Mouse (Mus musculus) cerebellum, adult 18-20 months (tissue): ENCODE data around the gene Zbtb16.
A peak's percentile ranks its signal among the peaks of the same experiment; 100 is the strongest.

Experiments used
- DNase-seq, 2 experiments: peaks; one replicate each; pipeline ENCODE4 v3.0.0; 2021

Zbtb16 gene

DNA sequence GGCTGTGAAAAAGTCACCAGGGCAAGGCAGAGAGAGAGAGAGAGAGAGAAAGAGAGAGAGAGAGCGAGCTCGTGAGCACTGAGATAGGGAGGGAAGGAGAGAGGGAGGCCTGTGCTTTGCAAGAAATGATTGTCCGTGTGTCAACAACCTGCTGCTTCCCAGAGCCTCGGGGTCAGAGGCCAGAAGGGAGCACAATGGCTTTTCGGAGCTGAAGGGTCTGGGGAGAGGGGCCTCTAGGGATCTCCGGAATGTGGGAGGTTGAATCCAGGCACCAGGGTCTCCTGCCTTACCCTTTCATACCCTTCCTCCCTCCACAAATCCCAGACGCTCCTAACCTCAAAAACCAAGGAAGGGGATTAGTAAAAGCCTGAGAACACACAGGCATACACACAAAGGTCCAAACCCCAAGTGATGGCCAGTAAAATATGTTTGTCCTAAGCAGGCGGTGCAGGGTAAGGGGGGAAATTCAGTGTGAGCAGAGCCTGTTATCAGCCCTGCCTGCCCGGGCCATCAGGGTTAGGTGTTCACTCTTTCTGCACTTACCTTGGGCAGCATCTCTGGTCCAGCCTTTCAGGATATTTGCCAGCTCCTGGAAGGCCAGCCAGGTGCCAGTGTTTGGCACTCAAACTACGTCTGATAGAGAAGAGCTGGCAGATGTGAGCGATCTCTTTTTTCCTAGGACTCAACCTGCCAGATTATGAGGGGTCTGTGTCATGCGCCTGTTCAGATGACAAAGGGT is 139.1 kb downstream of the Zbtb16 start:
- no peak for DNase-seq

DNA sequence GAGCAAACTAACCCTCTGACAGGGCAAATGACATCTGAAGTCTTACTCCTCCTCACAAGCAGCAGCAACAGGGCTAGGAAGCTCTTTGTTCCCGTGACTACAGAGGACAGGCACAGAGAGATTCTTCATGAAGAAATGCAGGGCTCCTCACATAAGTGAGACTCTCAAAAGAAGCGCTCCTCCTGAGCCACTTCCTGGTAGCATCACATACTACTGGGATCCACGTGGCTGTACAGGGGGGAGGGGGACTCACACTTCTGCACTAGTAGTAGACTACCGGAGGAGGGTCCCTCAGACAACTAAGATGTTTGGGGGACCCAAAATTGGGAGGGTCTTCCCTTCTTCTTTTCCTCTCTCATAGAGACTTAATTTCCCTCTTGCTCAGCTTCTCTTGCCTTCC is 139.7 kb downstream of the Zbtb16 start:
- no peak for DNase-seq

DNA sequence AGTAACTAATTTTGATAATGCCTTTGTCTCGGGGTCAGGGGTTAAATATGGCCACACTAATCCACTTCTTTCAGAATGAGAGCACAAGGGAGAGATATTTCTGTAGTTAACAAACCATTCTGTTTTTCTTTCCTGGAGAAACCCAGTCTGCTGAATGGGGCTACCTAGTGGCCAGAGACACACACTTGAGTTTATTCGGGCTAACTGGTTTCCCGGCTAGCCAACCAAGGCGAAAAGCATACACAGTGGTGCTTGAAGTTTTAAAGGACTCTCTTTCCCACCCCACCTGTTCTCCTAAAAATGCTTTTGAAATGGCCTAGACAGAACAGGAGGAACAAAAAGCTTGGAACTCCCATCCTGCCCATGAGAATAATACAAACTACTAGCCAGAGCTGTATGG is 140.2 kb downstream of the Zbtb16 start:
- DNase-seq: no peak

DNA sequence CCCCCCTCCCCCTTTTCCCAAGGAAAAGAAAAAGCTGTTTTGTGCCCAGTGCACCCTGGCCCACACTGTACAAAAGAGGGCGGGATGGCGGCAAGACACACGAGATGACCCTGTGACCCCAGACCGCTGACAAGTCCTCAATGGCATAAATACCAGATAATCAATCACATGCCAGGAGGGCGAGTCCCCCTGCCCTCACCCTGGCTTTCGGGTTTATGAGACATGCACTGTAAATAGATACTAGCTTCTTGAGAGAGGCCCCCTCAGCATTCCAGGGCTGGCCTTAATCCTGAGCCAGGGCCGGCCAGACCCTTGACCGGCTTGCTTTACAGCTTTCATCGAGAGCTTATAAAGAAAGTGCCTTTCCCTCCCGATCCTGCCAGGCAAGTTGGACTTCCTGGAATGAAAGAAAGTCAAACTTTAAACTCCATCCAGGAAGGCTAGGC is 141.4 kb downstream of the Zbtb16 start:
- DNase-seq: no peak

DNA sequence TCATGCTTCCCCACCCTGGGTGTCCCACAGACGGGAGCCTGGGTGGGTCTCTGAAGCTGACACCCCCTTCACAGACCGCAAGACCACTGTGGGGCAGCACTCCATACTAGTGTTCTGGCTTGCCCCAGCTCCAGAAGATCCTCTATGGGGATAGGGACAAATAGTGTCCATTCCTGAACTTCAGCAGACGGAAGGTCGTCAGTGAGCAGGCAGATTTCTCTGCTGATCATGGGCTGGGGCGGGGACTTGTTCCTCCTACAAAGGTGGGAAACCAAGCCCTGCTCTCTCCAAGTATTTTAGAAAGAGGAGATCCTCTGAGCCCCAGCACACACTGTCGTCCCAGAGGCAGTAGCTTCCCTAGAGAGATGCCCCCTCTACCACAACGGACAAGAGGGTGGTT is 142.3 kb downstream of the Zbtb16 start:
- DNase-seq: no peak

DNA sequence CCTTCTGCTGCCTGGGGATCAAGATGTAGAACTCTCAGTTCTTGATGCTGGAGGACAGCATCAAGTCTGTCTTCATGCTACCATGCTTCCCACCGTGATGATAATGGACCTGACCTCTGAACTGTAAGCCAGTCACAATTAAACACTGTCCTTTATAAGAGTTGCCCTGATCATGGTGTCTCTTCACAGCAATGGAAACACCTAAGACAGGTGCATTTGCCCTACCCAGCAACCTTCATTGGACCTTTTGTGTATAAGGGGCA is 146.4 kb downstream of the Zbtb16 start:
- no peak for DNase-seq

DNA sequence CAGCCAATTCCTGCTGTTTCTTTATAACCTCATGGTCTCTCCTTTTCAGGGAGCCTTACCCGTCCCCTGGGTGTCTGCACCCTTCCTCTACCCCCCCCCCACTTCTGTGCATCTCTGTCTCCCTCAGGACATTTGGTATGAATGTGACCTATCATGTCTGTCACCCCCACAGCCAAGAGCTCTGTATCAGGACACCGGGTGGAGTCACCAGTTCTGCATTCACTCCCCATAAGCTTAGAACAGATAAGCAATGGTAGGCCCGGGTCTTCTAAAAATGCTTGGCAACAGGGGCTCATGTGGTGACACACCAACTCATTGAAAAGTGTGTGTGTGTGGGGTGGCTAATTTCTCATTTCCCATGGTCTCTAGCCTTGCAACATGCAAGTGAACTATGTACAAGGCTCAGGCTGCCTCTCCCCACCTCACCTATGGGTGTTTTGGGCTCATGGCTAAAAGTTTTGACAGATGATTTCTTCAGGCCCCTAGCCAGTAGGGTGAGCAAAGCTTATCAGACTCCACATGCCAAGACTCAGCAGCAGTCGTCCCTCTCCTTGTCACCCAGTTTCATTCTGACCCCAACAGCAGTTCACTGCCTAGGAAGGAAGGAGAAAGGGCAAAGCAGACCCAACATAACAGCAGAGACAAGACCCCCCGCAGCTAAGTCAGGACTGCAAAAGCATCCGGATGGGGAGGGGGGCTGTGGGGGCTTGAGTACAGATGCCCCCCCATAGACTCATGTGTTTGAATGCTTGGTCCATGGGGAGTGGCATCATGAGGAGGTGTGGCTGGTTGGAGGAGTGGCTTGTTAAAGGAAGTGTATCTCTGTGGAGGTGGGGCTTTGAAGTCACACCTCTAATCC is 146.9 kb downstream of the Zbtb16 start:
- no peak for DNase-seq

DNA sequence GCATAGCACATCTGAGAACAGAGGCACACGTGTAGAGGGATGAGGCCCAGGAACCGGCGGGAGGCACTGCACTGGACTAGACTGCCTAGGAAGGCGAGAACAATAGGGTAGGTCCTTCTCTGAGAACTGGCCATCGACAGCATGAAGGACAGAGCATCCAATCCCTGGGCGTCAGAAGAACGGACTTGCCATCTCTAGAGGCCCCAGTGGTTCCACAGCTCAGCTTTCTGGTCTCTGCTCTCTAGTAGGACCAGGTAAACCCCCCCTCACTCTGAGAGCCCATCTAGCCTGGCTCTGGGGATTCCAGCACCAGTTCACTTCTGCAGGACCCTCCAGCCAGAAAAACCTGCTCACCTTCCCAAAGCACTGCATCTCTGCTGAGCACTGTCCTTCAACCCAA is 148.1 kb downstream of the Zbtb16 start:
- no peak for DNase-seq

DNA sequence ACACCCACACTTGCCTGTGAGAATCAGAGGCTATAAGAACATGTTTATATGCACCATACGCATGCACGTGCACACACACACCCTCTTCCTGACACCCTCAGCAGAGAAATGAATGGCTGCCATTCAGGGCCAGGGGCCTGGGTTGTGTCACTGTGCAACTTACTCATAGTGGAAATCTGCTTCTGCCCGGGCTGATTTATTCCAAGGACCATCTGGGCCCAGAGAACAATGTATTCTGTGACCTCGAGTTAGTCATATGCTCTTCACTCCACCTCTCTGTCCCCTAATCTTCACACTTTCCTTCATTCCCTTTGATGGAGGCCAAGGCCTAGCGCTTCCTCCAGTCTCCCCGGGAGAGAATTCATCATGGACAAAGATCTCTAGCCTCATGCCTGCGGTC is 150.3 kb downstream of the Zbtb16 start:
- no peak for DNase-seq

DNA sequence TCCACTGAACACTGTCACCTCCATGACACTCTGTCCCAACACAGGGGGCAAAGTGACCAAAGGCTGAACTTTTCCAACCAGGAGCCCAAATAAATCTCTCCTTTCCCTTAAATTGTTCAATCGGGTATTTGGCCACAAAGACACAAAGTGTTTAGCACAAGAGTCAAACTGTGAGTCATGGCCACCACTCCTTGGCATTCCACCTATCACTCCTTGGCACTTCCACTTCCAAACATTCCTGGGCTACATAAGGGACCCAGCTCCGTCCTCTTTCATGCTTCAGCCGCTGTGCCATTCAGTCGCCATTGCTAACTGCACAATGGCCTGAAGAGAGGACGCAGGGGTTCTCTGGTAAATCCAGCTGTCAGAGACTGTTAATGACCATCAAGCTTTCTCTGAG is 151.9 kb downstream of the Zbtb16 start:
- no peak for DNase-seq

DNA sequence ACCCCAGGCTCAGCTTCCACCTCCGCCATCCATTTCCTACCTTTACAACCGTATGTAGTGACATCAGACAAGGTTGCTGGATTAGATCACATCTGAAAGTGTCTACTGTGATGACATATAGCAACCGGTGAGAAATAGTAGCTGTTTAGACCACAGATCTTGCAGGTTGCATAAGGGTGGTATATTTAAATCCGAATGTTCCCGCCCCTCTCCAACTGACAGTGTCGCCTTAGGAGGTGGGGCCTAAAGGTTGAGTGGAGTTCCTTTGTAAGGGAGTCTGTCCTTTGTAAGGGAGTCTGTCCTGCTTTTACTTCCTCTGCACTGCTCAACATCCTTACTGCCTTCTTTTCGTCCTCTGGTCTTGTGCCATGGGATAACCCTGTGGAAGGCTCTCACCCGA is 154.8 kb downstream of the Zbtb16 start:
- DNase-seq: no peak

DNA sequence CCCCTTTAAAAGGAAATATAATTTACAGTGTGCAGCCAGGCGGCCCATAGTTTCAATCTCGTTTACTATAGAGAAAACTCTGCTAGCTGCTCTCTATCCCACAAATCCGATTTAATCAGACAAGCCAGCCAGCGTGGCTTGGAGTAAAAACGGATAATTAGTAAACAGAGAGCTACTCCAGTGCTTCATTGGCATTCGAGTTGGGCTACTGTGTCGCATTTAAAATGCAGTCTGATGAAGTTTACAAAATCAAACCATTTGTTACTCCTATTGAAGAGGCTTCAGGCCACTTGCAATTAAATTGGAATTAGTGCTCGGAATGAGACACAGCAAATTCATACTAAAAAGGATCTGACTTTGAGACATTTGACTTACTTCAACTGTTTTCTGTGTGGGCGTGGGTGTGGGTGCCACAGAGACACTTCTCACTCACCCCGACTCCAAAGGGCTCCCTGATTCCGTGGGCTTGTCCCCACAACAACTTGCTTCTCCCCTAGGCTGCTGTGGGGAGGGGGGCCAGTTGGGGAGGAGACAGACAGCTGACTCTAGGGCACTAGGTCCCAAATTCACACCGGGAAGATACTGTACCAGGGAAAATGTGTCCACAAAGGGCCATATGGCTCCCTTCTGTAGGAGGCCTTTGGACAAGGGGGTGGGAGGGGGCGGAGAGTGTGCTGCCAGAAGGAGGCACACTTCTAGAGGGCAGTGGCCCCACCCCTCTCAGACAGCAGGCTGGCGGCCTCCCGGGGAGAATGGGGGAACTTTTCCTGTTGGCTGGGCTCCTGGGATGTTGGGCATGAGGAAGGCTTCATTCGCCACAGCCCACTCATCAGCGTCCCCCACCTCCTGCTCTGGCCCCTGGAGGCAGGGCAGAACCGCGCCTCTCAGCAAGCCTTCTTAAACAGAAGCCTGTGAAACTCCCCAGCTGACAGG is 157.3 kb downstream of the Zbtb16 start:
- DNase-seq: peak; percentile 70 to 71

DNA sequence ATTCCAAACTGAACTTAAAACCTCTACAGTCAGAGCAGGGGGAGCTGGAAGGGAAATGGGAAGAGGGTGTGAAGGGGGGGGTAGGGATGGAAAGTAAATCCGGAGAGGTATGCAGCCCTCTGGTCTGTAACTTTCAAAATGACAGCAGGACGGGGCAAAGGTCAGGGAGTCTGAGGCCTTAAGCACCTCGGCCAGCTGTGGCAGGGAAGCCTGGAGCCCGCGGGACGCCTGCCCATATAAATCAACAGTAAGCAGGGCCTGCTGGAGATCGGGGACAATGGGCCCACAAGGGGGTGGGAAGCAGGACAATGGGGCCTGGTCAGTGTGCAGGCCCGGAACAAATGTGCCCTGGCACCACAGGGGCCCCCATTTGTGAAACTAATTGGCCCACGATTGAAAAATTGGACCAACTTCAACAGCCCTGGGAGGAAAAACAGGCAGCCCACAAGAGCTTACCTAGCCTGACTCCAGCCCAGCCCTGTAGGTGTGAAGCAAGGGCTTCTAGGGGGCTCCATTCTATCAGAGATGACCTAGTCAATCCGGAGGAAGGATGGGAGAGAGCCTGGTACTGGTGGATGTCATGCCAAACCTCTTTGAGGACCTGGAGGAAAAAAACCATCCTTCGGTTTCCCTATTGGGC is 160.8 kb downstream of the Zbtb16 start:
- DNase-seq: peak in 1 of 2 experiments; percentile 17

DNA sequence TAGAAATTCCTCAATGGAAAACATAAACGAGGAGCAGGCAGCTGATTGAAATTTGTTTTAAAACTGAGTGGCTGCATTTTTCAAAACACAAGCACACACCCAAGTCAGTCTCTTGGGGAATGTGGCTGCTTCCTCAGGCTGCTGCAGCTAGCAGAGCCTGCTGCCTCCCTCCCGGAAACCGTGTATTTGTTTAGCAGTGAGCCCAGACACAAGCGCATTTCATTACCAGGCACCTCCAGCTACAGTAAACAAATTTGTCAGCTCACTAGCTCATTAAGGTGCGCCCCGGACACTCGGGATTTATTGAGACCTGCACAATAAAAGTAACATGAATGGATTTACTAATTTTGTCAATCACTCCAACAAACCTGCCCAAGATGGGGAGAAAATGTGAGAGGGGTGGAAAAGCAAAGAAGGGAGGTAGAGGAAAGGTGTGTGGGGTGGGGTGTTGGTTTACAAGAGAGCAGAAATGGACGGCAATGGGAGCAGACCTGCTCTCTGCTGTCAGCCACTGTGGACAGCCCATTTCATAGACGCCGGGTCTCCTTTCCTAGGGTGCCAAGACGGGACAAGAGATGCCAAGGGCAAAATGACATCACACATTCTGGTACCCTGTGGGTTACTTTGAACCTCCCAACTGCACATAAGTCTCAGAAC is 161.5 kb downstream of the Zbtb16 start:
- no peak for DNase-seq

DNA sequence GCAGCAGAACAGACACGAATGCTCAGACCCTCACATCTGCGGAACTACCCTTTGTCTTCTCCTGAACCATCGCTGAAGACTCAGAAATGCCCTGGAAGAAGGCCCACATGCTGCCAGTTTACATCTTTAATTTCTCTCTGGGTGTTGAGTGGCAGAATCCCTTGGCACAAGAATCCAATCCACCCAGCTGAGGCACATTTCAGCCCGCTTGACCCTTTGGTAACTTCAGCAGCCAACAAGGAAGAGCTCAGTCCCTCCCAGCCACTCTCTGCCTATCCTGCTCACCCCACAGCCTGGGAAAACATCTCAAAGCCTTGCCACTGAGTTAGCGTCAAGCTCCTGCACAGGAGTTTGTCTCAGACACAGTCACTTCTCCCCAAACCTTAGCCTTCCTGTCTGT is 162.2 kb downstream of the Zbtb16 start:
- DNase-seq: no peak

DNA sequence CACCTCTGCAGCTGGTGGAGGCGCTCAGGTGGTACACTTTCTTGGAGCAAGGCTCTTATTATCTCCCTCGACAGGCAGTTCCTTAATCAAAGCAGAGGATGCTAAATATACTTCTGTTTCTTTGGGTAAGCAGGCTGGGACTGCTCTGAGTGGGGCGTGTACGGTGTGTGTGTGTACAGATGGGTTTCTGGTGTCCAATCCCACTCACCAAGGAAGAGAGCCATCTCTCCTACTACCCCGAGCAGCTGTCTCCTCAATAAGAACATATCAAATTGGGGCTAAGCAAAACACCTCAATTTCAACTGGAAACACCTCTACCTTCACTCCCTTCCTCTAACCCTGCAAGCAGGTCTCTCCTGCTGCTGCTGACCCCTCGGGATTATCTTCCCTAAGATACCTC is 162.8 kb downstream of the Zbtb16 start:
- DNase-seq: no peak

DNA sequence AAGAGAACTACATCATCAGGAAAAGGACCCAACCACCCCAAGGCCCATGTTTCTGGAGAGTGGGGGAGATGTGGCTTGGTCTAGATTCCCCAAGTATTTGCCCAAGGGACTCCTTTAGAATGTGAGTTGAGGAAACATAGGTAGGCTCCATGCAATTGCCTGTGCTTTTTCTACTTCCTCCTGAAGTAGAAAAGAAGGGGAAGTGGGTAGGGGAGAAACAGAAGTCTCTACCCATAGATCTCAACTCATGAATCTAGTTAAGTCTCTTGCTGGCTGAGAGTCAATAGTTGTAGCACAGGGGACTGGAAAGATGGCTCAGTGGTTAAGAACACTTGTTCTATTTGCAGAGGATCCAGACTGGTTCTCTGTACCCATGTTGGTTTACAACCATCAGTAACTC is 164.2 kb downstream of the Zbtb16 start:
- DNase-seq: no peak

DNA sequence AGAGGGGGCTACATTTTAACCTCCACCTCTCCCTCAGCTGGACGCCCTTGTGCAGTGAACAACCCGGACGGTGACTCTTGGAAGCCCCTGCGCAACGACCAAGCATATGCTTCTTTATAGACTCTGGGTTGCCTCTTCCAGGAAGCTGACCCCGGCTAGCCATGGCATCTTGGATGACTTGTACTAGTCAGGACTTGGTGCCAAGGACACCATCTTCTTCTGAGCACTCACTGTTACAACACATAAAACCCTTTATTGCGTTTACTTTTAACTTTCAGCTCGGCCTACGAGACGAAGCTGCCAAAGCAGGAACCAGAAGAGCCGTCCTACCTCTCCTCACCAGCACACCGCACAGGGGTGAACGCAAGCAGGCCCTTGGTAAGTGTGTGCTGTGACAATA is 165.9 kb downstream of the Zbtb16 start:
- DNase-seq: no peak

DNA sequence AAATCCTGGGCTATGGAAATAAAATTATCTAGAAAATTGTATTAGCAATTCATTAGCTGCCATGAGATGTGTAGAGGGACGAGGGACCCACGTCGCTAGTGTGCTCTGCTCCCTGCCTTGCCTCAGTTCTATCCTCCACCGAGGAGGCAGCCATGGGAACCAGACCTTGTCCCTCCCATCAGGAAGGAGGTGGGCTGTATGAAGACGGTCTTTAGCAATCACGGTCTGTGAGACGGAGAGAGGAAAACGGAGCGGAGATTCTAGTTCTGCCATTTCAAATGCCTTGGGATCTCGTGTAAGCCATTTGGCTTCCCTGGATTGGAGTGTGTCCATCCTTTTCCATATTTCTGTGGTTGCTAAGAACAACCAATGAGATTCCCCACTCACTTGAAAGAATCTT is 166.3 kb downstream of the Zbtb16 start:
- no peak for DNase-seq

DNA sequence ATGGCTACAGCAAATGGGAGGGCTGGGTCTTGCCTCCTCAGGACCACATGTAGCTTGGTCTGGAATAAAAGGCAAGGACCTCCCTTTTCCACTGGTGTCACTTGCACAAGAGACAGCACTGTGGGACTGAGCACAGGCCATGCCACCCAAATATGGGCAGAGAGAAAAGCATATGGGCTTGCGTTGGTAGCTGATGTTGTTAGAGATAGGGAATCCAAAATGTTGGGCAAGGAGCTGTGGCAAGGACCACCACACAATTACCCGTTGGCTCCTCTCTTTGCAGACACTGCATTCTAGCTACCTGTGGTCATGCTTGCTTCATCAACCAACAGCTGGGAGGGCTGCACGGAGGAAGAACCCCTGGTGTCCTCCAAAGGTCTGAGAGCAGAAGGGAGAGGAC is 169.3 kb downstream of the Zbtb16 start:
- no peak for DNase-seq

DNA sequence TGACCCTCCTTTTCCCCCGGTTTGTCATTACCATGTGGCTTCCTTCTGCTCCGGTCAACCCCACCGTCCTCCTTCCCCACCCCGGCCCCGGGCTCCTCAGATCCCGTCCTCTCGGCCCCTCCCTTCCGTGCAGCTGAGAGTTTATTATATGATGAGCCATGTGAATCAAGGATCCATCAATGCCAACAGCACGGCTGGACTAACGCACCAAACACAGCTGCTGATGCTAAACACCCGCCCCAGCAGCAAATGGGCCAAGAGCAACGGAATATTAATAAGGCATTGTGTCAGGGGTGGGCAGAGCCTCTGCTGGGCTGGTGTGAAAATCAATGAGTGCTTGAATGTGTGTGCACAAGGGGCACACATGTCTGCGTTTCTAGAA is 173.0 kb downstream of the Zbtb16 start:
- DNase-seq: no peak

DNA sequence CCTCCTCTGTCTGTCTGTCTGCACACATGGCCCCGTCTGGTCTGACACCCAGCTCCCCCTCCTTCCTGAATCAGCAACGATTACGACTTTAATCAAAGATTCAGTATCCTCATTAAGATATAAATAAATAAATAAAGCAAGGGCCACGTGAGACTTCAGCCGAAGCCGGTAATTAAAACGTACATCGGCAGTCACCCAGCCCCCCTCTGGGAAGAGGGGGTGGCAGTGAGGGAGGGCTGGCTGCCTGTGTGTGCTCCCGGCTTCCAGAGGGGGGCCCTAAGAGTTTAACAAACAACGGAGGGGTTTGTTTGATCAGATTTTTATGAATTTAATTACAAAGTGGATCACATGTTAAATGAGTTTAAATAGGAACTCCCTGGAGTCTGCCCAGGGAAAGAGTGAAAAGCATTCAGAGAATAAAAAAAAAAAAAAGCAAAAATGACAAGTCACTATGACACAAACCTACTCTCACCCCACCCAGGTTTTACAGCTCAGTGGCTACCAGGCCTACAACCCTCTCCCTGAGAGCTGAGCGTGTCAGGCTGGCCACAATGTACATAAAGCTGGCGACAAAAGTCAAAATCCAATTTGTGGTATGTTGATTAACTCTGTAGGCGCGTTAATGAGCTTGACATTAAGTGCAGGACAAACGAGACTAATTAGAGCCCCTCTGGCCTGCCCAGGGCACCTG is 173.5 kb downstream of the Zbtb16 start:
- DNase-seq: no peak
